Mouse (Mus musculus) T-helper 2 cell (primary cell): ENCODE measurements around the gene Fras1.

Source experiments
- in situ Hi-C: fragments of 300-600 bp; cut with MboI, MseI; formaldehyde crosslinking; loops from one replicate; pipeline ENCODE4 v1.15.1; 2025; ENCODE audit warnings: high pct_unique_total_duplicates

Fras1 gene

DNA sequence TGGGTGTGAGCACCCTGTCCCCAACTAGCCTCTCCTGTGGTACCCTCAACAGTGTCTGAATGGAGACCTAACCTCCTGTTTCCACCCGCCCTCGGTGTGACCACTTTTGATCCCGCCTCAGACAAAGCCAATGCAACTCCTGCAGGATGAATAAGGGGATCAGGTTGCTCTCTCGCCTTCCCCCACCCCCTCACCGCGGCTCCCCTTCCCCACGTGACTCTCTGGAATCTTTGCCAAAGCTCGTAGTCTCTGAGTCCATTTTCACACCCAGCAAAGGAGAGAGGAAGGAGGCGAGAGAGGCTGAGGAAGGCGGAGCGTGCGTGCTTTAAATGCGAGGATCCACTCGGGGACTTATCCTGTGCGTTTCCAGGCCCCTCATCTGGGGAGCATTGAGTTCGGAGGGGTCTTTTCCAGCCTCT, at the start of gene Fras1:
TSS of gene Fras1 (plus strand) at position 389 of the 419 bp plus-strand sequence.
- in situ Hi-C loops, result no loop called here

DNA sequence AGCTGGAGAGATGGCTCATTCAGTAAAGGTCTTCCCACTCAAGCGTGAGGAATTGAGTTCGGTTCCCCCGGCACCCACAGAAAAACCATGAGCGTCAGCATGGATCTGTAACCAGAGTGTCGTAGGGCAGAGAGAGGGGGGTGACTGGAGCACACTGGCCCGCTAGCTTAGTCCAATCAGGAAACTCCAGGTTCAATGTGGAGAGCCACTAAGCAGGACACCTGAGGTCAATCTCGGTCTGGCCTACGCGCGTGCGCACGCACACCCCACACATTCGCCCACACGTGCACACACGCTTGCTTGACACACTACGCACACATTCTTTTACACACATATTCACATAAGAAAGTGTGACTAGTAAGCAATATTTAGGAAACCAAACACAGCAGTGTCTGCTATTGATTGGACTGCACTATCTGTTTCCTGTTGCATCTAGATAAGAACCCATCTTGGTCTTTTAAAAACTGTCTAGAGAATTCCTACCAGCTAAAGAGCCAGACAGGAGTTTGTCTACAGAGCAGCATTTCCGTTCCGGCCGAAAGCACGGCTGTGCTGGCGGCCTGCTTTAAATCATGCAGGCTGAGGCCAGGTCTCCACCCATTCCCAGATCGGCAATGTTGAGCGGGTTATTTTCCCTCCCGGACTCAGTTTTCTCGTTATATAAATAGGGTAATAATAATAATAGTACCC, 42.6 kb upstream of the Fras1 start:
- in situ Hi-C loops, result no loop called here

DNA sequence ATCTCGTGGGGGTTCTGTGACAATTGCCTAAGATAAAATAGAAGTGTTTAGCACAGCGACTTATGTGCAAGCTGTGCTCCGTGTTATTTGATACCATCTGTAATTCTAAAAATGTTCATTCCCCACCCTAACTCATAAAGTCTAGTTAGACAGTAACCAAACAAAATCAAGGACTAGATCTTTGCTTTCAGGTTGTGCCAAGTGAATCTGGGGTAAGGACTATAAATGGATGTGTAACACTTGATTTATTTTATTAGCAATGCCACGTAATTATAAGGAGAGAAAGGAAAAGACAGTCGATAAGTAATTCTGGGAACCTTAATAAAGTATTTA, 42.1 kb upstream of the Fras1 start:
- in situ Hi-C loops, result no loop called here

DNA sequence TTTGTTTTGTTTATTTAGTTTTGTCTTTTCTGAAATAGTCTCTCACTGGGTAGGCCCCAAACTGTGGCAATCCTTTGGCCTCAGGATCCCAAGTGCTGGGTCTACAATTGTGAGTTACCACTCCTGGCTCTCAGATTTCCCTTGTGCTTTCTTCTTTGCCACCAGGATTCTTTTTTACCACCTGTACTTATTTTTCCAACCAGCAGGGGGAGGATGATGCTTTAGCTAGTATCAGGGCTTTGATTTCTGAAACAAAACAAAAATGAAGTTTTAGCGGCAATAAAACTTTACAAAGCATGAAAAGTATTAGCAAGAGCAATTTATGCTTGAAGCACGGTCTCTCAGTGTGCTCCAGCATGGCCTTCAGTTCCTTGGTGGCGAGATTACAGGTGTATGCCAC, 39.8 kb upstream of the Fras1 start:
- in situ Hi-C loops, result no loop called here

DNA sequence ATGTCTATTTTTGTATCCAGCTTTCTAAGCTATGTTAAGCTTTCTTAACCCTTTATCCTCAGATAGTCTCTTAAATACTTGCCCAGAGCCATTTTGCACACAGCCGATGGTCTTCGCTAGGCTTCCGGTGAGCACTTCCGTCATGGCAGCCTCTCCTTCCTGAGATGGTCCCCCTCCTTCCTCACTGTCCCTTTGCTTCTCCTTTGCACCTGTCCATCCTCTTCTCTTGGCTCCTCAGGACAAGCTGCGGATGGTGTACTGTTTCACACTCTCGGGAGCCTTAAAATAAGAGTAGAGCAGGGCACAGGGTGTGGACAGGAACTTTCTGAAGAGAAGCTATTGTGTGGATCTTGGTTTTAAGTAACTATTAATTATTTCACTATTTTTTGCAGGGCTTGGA, 33.2 kb upstream of the Fras1 start:
- in situ Hi-C loops, result no loop called here

DNA sequence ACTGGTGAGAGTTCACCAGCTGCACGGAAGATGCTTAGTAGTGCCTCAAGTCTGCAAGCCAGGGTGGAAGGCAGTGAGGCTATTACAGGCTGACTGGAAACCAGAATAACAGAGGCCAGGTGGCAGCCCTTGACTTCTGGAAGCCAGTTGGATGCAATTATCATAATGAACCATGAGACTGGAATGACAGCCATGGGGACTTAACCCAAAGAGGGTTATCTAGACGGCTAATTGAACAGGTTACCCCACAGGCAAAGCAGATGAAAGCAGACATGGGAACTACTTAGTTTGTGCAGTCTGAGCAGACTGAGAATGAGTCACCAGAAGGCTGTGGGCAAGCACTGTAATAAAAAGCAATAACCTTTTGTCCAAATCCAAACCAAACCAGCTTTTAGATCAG, 28.8 kb upstream of the Fras1 start:
- in situ Hi-C loops, result no loop called here

DNA sequence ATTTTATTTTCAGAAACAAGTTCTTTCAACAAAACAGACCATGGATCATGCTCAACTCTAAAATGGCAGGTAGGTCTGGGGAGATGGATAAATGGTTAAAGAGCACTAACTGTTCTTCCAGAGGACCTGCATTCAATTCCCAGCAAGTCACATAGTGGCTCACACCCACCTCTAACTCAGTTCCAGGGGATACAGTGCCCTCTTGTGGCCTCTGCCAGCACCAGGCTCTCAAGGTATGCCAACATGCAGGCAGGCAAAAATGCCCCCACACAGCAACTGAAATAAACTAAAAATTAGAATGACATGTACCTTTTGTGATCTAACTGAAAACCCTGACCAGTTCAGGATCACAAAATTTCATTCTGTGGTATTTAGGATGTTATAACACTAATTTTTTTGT, 21.8 kb upstream of the Fras1 start:
- in situ Hi-C loops, result loop anchor here (10.0 kb wide), 1 partner anchor 673 kb away; no protein-coding TSS in a partner anchor

DNA sequence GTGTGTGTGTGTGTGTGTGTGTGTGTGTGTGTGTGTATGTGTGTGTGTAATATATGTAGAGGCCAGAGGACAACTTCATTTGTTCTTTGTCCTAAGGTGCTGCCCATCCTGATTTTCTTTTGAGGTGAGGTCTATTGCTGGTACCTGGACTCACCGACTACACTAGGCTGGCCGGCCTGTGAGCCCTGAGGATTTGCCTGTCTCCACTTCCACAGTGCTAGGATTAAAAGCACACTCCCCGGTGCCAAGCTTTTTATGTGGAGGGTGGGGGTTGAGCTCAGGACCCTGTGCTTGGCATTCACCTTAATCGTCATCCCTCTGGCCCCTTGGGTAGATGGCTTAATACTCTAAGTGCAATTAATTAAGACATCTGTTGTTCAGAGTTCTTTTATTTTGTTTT, 9.8 kb upstream of the Fras1 start:
- in situ Hi-C loops, result no loop called here

DNA sequence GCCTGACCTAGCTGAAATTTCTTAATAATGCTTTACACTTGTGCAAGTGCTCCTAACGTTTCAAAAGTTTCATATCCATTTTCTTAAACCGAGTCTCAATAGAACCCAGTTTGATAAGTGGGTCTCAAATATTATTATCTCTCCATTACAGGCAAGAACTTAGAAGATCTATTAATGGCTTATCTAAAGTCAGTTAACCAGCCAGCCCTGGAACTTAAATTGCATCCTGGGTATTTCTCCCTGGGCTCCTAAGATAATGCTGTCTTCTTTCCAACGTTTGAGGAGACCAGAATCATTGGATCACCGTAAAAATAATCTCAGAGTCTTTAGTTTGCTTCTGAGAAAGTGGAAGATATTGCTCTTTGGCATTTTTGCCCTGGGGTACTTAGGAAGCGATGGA, 8.2 kb upstream of the Fras1 start:
- in situ Hi-C loops, result no loop called here

DNA sequence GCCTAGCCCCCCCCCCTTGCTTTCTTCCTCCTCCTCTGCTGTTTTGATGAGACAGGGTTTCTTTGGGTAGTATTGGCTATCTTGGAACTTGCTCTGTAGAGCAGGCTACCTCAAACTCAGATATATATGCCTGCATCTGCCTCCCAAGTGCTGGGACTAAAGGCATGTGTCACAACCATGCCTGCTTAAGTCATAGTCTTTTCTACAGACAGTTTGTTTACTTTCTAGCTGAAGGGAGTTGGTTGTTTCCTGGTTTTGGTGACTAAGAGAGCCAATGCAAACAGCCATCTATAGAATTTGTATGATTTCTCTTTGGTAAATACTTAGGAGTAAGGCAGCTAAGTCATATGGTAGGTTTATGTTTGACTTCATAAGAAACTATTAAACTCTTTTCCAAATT, 6.5 kb upstream of the Fras1 start:
- in situ Hi-C loops, result no loop called here

DNA sequence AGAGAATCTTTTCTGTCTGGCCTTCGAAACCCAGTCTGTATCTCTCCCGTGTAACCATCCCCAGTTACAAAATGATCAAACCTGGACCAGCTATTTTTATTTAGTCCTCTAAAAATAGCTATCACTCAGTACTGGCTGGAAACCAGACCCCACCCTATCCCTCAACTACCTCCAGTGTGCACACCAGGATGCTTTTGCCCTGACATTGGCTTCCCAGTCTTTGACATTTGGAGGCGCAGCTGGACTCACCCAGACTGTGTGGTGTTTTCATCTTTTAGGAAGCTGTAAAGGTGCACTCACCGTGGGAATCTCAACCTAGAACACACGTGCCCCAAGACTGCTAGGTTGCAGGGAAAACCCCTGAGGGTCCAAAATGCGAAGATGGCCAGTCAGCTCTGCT, 649 bp upstream of the Fras1 start:
- in situ Hi-C loops, result no loop called here

DNA sequence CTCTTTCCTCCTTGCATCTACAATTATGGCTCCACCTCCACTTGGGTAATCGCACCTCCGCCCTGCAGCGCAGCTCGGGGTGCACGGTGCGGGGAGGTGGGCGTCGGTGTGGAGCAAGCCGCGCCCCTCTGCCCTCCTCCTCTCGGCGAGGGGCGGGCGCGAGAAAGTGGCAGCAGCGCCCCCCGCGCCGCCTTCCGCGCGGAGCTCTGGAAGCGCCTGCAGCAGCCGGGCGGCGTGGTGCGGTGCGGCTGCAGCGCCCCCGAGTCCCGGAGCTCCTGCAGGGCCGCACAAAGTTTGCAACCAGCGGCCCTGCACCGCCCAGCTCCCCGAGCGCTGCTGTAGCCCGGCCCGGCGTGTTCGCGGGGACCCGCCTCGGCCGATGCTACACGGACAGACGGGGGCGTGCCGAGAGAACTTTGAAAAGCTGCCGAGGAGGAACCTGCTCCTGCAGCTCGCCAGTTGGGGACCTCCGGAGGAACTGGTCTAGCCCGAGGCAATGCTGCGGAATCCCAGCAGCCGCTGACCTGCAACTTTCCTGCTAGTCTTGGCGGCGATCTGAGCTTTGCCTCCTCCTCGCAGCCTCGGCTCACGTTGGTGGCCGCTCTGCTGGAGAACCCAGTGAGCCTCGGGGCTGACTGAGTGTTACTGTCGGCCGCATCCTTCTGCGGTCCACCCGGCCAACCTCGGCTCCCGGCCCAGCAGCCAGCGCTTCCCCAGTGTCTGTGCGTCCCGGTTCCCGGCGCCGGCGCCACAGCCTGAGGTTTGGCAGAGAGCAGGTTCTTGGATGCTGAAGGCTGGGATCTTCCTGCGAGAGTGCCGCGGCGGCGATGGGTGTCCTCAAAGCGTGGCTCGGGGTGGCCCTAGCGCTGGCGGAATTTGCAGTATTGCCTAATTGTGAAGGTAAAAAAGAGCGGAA, 489 bp downstream of the Fras1 start:
- in situ Hi-C loops, result no loop called here

DNA sequence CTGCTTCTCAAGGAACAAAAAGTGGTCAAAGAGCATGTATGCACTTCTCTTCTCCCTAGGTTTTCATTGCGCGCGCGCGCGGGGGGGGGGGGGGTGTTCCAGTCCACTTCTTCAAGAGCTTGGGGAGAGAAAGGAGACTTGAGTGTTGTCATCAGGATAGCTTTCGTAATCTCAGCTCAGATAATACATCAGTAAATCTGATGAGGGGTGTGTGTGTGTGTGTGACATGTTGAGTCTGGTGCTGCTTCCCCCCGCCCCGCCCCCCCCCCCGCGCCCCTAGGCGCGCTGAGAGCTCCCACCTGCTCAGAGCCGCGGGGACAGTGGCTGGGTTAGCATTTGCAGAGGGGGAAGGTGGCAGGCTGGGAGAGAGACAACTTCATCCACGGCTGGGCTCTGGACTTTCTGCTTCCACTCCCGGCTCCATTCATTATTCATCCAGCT, 1.7 kb downstream of the Fras1 start:
- in situ Hi-C loops, result no loop called here

DNA sequence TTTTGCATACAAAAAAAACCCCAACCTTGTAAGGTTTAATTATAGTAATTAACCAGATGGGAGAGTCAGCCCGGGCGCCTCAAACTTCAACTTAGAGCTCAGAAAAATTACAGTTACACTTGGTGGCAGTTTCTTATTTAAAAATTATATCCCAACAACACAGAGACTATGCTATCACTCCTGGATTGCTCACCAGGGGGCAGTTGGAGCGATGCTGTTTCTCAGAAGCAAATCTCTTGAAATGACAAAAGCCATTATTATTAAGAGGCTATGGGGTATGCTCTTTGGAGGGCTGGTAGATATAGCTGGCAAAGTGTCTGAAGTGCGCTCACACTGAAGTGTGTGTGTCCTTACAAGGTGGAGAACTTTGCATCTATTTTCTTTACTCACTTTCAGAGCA, 2.5 kb downstream of the Fras1 start:
- in situ Hi-C loops, result no loop called here

DNA sequence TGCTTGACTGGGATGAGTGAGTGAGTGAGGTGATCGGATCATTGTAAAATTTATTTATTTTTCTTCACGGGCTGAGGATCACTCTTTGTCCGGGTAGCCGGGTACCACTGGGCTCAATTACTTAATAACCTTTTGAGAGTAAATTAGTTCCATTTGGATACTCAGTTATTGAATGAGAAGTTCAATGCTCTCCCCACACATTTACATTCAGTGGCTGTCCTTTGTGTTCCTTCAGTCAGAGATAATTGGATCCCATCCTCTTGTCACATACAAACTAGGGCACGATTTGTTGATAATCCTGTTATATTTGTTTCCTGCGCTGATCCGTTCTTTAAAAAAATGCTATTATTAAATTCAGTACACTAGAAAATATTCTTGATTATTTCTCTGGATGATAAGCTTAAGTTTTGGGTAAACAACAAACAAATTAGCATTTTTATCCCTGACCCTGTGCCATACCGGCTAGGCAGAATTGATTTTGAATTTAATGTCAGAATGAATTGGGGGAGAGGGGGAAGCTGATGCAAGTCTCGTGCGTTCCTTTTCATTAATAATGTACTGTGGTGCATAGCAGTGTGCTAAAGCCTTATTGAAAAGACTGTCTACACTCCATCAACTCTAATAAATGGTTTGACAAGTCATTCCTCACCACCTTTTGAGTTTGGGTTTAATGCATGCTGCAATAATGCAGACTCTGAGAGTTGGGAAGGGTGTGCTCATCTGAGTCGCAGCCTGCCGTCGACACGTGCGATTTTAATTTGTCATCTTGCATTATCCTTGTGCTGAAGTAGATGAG, 12.6 kb downstream of the Fras1 start:
- in situ Hi-C loops, result no loop called here

DNA sequence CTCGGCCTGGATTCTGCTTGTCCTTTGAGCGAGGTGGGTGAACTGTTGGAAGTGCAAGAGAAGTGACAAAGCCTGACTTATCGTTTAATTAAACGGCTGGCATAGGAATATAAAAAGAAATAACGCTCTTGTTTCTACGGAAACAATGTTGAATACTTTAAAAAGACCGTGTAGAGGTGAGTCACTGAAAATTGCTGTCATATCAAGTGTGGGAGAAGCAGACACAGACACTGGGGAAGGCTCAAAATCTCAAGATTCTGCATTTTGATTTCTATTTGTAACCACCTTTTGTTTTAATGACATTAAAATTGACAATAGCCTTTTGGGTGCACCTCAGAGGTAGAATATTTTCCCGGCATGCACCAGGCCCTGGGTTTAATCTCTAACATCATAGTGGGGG, 14.6 kb downstream of the Fras1 start:
- in situ Hi-C loops, result no loop called here

DNA sequence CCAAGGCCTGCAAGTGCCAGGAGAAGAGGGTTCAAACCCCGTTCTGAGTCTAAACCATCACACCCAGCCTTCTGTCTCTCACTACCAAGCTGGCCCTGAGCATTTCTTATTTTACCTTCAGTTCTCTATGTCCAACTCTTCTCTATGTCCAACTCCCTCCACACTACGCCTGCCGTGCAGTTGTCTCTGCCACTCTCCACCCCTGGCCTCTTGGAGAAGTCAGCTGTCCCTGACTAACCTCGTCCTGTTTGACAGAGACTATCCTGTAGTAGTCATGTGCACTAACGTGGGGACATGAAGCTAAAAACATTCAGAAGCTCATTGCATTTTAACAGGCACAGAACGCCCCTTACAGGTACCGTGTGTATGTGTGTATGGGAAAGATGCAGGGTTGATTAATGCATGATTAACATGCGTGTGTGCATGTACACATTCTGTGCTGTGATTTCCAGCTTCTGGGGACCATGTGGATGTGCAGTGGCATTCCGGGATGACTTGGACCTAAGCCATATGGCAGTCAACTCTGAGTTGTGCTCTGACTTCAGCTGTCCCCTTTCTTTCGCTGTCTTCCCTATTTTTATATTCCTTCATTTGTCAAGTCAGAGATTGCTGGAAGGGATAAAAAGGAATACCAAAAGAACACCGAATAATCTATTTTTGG, 16.3 kb downstream of the Fras1 start:
- in situ Hi-C loops, result no loop called here

DNA sequence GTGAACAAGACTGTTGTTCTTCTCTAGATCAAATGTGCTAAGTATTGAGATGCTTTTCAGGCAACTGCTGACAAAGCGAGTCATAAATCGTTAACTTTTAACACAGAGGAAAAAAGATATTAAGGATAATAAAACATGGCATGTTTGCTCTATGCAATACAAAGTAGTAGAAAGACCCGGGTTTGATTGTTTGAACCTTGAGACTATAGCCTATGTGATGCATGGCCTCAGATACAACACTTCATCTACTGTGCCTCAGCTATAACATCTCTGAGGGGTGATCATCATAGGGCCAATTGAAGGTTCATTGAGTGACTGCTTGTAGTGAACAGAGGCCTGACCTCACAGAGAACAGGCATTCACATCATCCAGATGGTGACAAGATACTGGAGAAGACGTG, 17.3 kb downstream of the Fras1 start:
- in situ Hi-C loops, result no loop called here

DNA sequence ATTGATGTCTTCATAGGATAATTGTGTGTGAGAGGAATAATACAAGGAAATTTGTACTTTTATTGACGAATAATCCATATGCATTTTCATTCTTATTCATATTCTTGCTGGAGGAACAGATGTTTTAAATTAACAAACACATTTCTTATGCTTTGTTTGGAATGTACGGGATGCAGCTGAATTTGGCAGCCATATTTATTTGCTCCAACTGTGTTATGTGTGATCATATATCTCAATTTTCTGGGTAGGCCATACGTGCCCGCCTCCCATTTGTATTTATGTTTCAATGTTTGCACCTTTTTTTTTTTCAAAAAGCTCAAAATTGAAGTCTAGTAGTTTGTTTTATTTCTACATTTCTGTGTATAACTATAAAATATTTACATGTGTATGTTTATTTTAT, 21.2 kb downstream of the Fras1 start:
- in situ Hi-C loops, result no loop called here

DNA sequence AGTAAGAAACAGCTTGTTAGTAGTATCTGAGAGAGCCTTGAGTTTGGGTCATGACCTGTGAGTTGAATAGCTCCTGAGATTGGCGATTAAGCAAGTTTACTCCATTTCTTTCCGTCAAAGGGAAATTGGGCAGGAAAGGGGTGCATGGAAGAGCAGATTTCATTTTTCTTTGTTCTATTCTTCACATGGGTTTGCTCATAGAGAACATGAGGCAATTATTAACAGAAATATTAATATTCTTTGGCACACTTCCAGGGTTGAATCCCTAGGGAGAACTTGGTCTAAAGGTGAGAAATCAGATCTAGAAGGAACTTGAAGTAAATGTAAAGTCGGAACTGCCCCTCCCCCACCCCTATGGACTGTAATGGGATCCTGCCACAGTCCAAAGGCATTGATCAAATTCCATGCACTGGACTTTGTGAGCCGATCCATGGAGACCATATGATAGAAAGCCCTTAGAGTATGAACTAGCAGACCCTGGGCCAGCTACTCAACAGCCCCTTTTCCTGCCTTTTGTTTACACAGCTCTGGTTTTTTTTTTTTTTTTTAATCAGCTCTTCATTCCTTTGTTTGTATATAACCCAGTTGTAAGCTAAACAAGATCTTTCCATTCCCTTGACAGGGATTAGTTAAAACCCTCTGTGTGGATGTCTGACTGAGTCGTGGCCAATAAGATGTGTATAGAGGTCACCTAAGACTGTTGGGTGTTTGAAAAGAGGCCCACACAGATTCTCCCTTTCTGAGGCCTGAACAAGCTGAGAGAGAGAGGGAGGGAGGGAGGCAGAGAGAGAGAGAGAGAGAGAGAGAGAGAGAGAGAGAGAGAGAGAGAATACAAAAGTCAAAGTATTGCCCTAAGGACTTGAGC, 22.3 kb downstream of the Fras1 start:
- in situ Hi-C loops, result no loop called here

DNA sequence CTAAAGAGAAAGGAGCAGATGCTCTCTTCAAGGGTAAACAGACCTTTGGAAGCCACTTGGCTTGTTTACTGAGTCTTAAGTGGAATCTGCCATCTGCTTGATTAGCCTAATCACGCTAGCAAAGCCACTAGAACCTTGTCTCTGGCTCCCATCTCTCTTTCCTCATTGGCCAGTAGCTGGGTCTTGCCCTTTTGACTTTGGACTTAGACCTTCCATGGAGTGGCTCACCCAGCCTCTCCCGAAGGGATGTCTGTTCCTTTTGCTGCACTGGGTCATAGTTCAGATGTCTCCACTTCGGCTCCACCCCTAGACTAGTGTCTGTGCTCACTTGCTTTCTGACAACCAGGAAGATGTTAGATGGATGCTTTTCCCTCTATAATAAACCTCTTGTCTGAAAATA, 28.8 kb downstream of the Fras1 start:
- in situ Hi-C loops, result no loop called here
